Mouse (Mus musculus) urinary bladder, postnatal 14 days (tissue): ENCODE data around the gene Myom1.
A peak's percentile ranks its signal among the peaks of the same experiment; 100 is the strongest.

Experiments
- DNase-seq: peaks from one replicate; pipeline ENCODE4 v3.0.0; 2021; ENCODE audit warnings: low spot score

Myom1 gene

GRCm38 (mm10) chr17:70991706-70992625 lies 10.5 kb upstream of the Myom1 start:
- no peak for DNase-seq

GRCm38 (mm10) chr17:70992662-70993061 lies 9.8 kb upstream of the Myom1 start:
- DNase-seq = no peak

GRCm38 (mm10) chr17:70993385-70993807 lies 9.0 kb upstream of the Myom1 start:
- DNase-seq = no peak

- no peak for DNase-seq
These were observed 7.8 kb upstream of the Myom1 start for GRCm38 (mm10) chr17:70994671-70995070.

- no peak for DNase-seq
These were observed 6.9 kb upstream of the Myom1 start for GRCm38 (mm10) chr17:70995551-70995950.

- no peak for DNase-seq
These were observed 4.6 kb upstream of the Myom1 start for GRCm38 (mm10) chr17:70997836-70998235.

GRCm38 (mm10) chr17:70998400-70998975 lies 3.9 kb upstream of the Myom1 start:
- no peak for DNase-seq

- no peak for DNase-seq
These were observed 3.2 kb upstream of the Myom1 start for GRCm38 (mm10) chr17:70999187-70999586.

- no peak for DNase-seq
These were observed 2.2 kb upstream of the Myom1 start for GRCm38 (mm10) chr17:71000255-71000654.

GRCm38 (mm10) chr17:71001067-71001466 lies 1.4 kb upstream of the Myom1 start:
- DNase-seq = no peak

GRCm38 (mm10) chr17:71001699-71002080 lies 743 bp upstream of the Myom1 start:
- peak; percentile 47 for DNase-seq

- DNase-seq = no peak
These were observed 286 bp downstream of the Myom1 start, which contains the start of gene Myl12a for GRCm38 (mm10) chr17:71002744-71003094. Myl12a (minus strand) TSS chr17:71002878.

- no peak for DNase-seq
These were observed 679 bp downstream of the Myom1 start for GRCm38 (mm10) chr17:71003112-71003511.

- DNase-seq = no peak
These were observed 1.3 kb downstream of the Myom1 start for GRCm38 (mm10) chr17:71003721-71004120.

GRCm38 (mm10) chr17:71004186-71004960 lies 1.9 kb downstream of the Myom1 start:
- DNase-seq = no peak

- no peak for DNase-seq
These were observed 4.5 kb downstream of the Myom1 start for GRCm38 (mm10) chr17:71006976-71007375.

- no peak for DNase-seq
These were observed 6.2 kb downstream of the Myom1 start for GRCm38 (mm10) chr17:71008676-71009075.

GRCm38 (mm10) chr17:71009751-71010150 lies 7.3 kb downstream of the Myom1 start:
- DNase-seq = no peak

GRCm38 (mm10) chr17:71010646-71011242 lies 8.3 kb downstream of the Myom1 start:
- no peak for DNase-seq

- DNase-seq = no peak
These were observed 9.7 kb downstream of the Myom1 start for GRCm38 (mm10) chr17:71011931-71012662.

GRCm38 (mm10) chr17:71013105-71013504 lies 10.7 kb downstream of the Myom1 start:
- no peak for DNase-seq

GRCm38 (mm10) chr17:71014911-71015310 lies 12.5 kb downstream of the Myom1 start:
- DNase-seq = no peak
